Mouse (Mus musculus) lung, embryonic 16.5 days (tissue): Measurements from ENCODE around the gene Tnfrsf8. TPM values are rescaled to one million over a fixed set of nuclear protein-coding genes. Genes with fewer than 3 reads are reported as not detected.
"Not testable (repeated sequence)": the region's sequence is repeated elsewhere in the genome, so short reads cannot be mapped to it uniquely, and the experiment has no call there.

Experiments
- ATAC-seq: fragments of 200-750 bp; cut with Nextera tagmentation; 2 replicates; pipeline ENCODE4 v1.8.0; 2017; ENCODE audit warnings: low read depth, mild to moderate bottlenecking, moderate library complexity
- H3K27ac ChIP-seq: fragments of 300-500 bp; sonication (generic); 2 replicates; pipeline ENCODE4 v1.5.1; 2014; ENCODE audit warnings: mild to moderate bottlenecking, control low read depth, low read length
- H3K27me3 ChIP-seq: fragments of 300-500 bp; sonication (generic); 2 replicates; pipeline ENCODE4 v1.6.1; 2014; ENCODE audit warnings: low read depth, low read length, mixed read lengths; ENCODE audit not compliant: control insufficient read depth, insufficient read depth
- H3K36me3 ChIP-seq: fragments of 300-500 bp; sonication (generic); 2 replicates; pipeline ENCODE4 v1.6.1; 2014; ENCODE audit warnings: low read length; ENCODE audit not compliant: control insufficient read depth, insufficient read depth
- H3K4me1 ChIP-seq: fragments of 300-500 bp; sonication (generic); replicated peaks from 2 replicates; pipeline ENCODE4 v1.6.1; 2014; ENCODE audit warnings: low read length, mixed read lengths; ENCODE audit not compliant: control insufficient read depth, insufficient read depth
- H3K4me2 ChIP-seq: fragments of 300-500 bp; sonication (generic); 2 replicates; pipeline ENCODE4 v1.6.1; 2014; ENCODE audit warnings: low read depth, low read length, control low read depth
- H3K4me3 ChIP-seq: fragments of 300-500 bp; sonication (generic); 2 replicates; pipeline ENCODE4 v1.5.1; 2014; ENCODE audit warnings: mild to moderate bottlenecking, low read length, control low read depth
- H3K9ac ChIP-seq: fragments of 300-500 bp; sonication (generic); 2 replicates; pipeline ENCODE4 v1.6.1; 2014; ENCODE audit warnings: low read length, control low read depth
- H3K9me3 ChIP-seq: fragments of 300-500 bp; sonication (generic); 2 replicates; pipeline ENCODE4 v1.6.1; 2016; ENCODE audit warnings: low read length; ENCODE audit not compliant: control insufficient read depth
- WGBS: fragments of 180-500 bp; shearing (Covaris S2); extraction: QIAGEN DNeasy Blood & Tissue Kit; methylation state at CpG from one replicate; pipeline ENCODE4 v1.1.7; 2014; 5-methylcytosine and 5-hydroxymethylcytosine counted together
- polyA plus RNA-seq: library from polyadenylated mRNA; unstranded; fragments of >200 nt; fragmentation: Nextera tagmentation; extraction: Ambion mirVana; gene quantifications from 2 replicates; pipeline ENCODE4 v1.2.1, GENCODE M21; 2015

Tnfrsf8 gene
- polyA plus RNA-seq, 1 experiment from 2014 or later: 0.33 TPM

DNA sequence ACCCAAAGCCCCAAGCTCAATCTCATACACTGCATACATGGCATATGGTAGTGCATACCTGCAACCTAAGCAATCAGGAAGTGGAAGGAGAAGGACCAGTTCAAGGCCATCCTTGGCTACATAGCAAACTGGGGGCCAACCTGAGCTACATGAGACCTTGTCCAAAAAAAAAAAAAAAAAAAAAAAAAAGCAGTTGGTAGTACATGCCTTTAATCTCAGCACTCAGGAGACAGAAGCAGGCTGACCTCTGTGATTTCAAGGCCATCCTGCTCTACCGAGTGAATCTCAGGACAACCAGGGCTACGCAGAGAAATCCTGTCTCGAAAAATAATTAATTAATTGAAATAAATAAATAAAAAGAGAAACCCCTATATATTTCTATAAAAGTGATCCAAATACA is 1.7 kb downstream of the Tnfrsf8 start:
- ATAC-seq: no peak
- Histone ChIP-seq H3K9me3 (no peaks in the 10 kb centered on the region), H3K27me3 (no peaks in the 10 kb centered on the region; the same call in 1 of the 2 replicates), H3K4me2 (no peak overlapping the region), H3K27ac (no peak overlapping the region), H3K4me1 (no peaks in the 10 kb centered on the region), H3K4me3 (no peak overlapping the region), H3K9ac (no peak overlapping the region), H3K36me3 (no peaks in the 10 kb centered on the region)
- WGBS: 80% methylated on average over 3 of the region's 3 CpGs

GRCm38 (mm10) chr4:145312530-145312929 is 2.4 kb downstream of the Tnfrsf8 start:
- Histone ChIP-seq H3K4me3 (no peak overlapping the region), H3K36me3 (no peaks in the 10 kb centered on the region), H3K9me3 (no peaks in the 10 kb centered on the region), H3K4me2 (no peak overlapping the region), H3K4me1 (no peaks in the 10 kb centered on the region), H3K27me3 (no peaks in the 10 kb centered on the region; the same call in 1 of the 2 replicates), H3K9ac (no peak overlapping the region), H3K27ac (no peak overlapping the region)
- 68% methylated on average over 7 of the region's 7 CpGs for WGBS
- no peak for ATAC-seq

GRCm38 (mm10) chr4:145310859-145311258 is 4.1 kb downstream of the Tnfrsf8 start:
- Histone ChIP-seq H3K9me3 (no peaks in the 10 kb centered on the region), H3K27me3 (no peaks in the 10 kb centered on the region; the same call in 1 of the 2 replicates), H3K9ac (no peak overlapping the region), H3K27ac (no peak overlapping the region), H3K4me3 (no peak overlapping the region), H3K4me2 (no peak overlapping the region), H3K4me1 (no peaks in the 10 kb centered on the region), H3K36me3 (no peaks in the 10 kb centered on the region)
- WGBS: 74% methylated on average over 2 of the region's 2 CpGs
- no peak for ATAC-seq

- Histone ChIP-seq H3K4me1 (no peaks in the 10 kb centered on the region), H3K4me3 (no peak overlapping the region), H3K9me3 (no peaks in the 10 kb centered on the region), H3K9ac (no peak overlapping the region), H3K27ac (no peak overlapping the region), H3K36me3 (no peaks in the 10 kb centered on the region), H3K27me3 (no peaks in the 10 kb centered on the region), H3K4me2 (no peak overlapping the region)
- ATAC-seq: no peak
- WGBS: 22% methylated on average over 4 of the region's 4 CpGs
Observed at GRCm38 (mm10) chr4:145306422-145306821, 8.5 kb downstream of the Tnfrsf8 start.

DNA sequence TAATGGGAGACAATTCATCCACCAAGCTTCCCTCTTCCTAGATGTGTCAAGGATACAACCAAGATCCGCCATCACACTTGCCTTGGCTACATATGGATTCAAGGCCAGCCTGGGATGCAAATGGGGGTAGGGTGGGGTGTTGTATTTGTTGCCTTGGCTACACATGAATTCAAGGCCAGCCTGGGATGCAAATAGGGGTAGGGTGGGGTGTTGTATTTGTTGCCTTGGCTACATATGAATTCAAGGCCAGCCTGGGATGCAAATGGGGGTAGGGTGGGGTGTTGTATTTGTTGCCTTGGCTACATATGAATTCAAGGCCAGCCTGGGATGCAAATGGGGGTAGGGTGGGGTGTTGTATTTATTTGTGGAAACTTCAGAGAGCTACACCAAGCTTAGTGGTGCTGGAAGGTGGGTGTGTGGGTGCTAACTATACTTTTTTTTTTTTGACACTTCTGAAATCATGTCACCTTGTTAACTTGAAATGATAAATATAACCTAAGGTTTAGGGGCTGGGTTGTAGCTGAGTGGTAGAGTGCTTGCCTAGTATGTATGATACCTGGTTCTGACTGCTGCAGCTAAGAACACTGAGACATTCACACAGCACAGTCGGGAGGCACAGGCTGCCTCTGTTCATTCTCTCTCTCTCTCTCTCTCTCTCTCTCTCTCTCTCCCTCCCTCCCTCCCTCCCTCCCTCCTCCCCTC is 9.2 kb downstream of the Tnfrsf8 start:
- not testable (repeated sequence) for H3K4me1 ChIP-seq, H3K36me3 ChIP-seq, H3K4me2 ChIP-seq, ATAC-seq, H3K9me3 ChIP-seq, H3K9ac ChIP-seq, H3K4me3 ChIP-seq, H3K27ac ChIP-seq, H3K27me3 ChIP-seq
- 42% methylated on average over 2 of the region's 2 CpGs for WGBS

GRCm38 (mm10) chr4:145304109-145304508 is 10.9 kb downstream of the Tnfrsf8 start:
- Histone ChIP-seq H3K4me2 (no peak overlapping the region), H3K4me3 (no peak overlapping the region), H3K27me3 (no peaks in the 10 kb centered on the region), H3K4me1 (no peaks in the 10 kb centered on the region), H3K27ac (no peak overlapping the region), H3K36me3 (no peaks in the 10 kb centered on the region), H3K9me3 (no peaks in the 10 kb centered on the region), H3K9ac (no peak overlapping the region)
- WGBS: 85% methylated on average over 4 of the region's 4 CpGs
- no peak for ATAC-seq

DNA sequence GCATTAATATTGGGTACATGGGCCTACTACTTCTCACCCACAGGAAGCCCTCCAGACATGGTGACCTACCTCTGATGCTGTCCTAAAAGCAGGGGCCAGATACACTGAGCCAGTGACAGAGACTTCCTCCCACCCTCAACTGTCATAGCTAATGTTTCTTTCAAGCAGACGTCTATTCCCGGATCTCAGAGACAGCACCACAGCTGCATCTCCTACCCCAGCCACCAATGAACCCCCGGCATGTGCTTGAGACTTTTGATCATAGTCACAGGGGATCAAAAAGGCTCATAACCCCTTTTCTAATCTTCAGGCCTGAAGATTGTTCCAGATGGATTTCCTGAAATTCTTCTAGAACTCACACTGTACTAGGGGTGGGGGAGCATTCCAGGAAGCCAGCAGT is 12.9 kb downstream of the Tnfrsf8 start:
- Histone ChIP-seq H3K9me3 (no peaks in the 10 kb centered on the region), H3K4me3 (no peak overlapping the region), H3K4me1 (no peaks in the 10 kb centered on the region), H3K27me3 (no peaks in the 10 kb centered on the region), H3K9ac (no peak overlapping the region), H3K4me2 (no peak overlapping the region), H3K27ac (no peak overlapping the region), H3K36me3 (no peaks in the 10 kb centered on the region)
- no peak for ATAC-seq
- 47% methylated on average over 3 of the region's 3 CpGs for WGBS

GRCm38 (mm10) chr4:145300210-145300927 is 14.6 kb downstream of the Tnfrsf8 start:
- Histone ChIP-seq H3K4me1 (no peaks in the 10 kb centered on the region), H3K4me3 (no peak overlapping the region), H3K27me3 (no peaks in the 10 kb centered on the region), H3K36me3 (no peaks in the 10 kb centered on the region), H3K27ac (no peak overlapping the region), H3K9ac (no peak overlapping the region), H3K9me3 (no peaks in the 10 kb centered on the region), H3K4me2 (no peak overlapping the region)
- ATAC-seq: no peak
- 30% methylated on average over 11 of the region's 12 CpGs for WGBS

DNA sequence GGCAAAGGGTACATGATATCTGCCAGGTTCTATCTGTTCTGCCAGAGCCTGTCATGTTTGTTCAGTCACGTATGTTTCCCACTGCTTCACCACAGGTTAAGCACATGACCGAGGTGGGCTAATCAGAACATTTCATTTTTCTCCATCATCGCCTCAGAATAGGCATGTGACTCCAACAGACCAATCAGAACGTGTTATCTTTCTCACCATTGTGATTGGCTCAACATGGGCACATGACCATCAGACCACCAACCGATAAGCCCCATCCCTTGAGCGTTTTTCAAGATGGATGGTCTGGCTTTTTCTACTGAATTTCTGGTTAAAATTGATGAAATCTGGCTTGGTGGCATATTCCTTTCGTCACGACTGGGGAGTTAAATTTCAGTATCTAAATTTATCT is 15.6 kb downstream of the Tnfrsf8 start:
- Histone ChIP-seq H3K4me3 (no peak overlapping the region), H3K36me3 (no peaks in the 10 kb centered on the region), H3K4me1 (no peaks in the 10 kb centered on the region), H3K4me2 (no peak overlapping the region), H3K9me3 (no peaks in the 10 kb centered on the region), H3K27me3 (no peaks in the 10 kb centered on the region), H3K9ac (no peak overlapping the region), H3K27ac (no peak overlapping the region)
- no peak for ATAC-seq
- 91% methylated on average over 8 of the region's 8 CpGs for WGBS
